Mouse (Mus musculus) limb, embryonic 14.5 days (tissue): ENCODE data around the gene Car11. TPM values are rescaled to one million over a fixed set of nuclear protein-coding genes. Genes with fewer than 3 reads are reported as not detected.
A peak's percentile ranks its signal among the peaks of the same experiment; 100 is the strongest.

Source experiments
- ATAC-seq: fragments of 200-750 bp; cut with Nextera tagmentation; 2 replicates; pipeline ENCODE4 v1.8.0; 2017; ENCODE audit warnings: low read depth, moderate number of reproducible peaks, moderate TSS enrichment; ENCODE audit not compliant: low FRiP score
- DNase-seq: peaks from one replicate; pipeline ENCODE4 v3.0.0-alpha.2; 2015; ENCODE audit warnings: low spot score
- H3K27ac ChIP-seq: fragments of 300-500 bp; sonication (generic); replicated peaks from 2 replicates; pipeline ENCODE4 v1.5.1; 2014; ENCODE audit warnings: low read depth, mild to moderate bottlenecking, low read length, moderate library complexity, mixed read lengths
- H3K27me3 ChIP-seq: fragments of 300-500 bp; sonication (generic); 2 replicates; pipeline ENCODE4 v1.6.1; 2014; ENCODE audit warnings: low read length, mixed read lengths; ENCODE audit not compliant: control insufficient read depth, insufficient read depth
- H3K36me3 ChIP-seq: fragments of 300-500 bp; sonication (generic); 2 replicates; pipeline ENCODE4 v1.6.1; 2014; ENCODE audit warnings: mild to moderate bottlenecking, low read length, moderate library complexity, mixed read lengths; ENCODE audit not compliant: control insufficient read depth, insufficient read depth
- H3K4me1 ChIP-seq: fragments of 300-500 bp; sonication (generic); 2 replicates; pipeline ENCODE4 v1.6.1; 2014; ENCODE audit warnings: antibody characterized with exemption, low read length, mixed read lengths; ENCODE audit not compliant: control insufficient read depth, insufficient read depth
- H3K4me2 ChIP-seq: fragments of 300-500 bp; sonication (generic); replicated peaks from 2 replicates; pipeline ENCODE4 v1.6.1; 2014; ENCODE audit warnings: low read depth, mild to moderate bottlenecking, low read length, moderate library complexity; ENCODE audit not compliant: severe bottlenecking
- H3K4me3 ChIP-seq: fragments of 300-500 bp; sonication (generic); replicated peaks from 2 replicates; pipeline ENCODE4 v1.5.1; 2014; ENCODE audit warnings: low read length
- H3K9ac ChIP-seq: fragments of 300-500 bp; sonication (generic); 2 replicates; pipeline ENCODE4 v1.6.1; 2014; ENCODE audit warnings: mild to moderate bottlenecking, low read depth, low read length, moderate library complexity; ENCODE audit not compliant: severe bottlenecking
- H3K9me3 ChIP-seq: fragments of 300-500 bp; sonication (generic); 2 replicates; pipeline ENCODE4 v1.6.1; 2016; ENCODE audit warnings: low read length; ENCODE audit not compliant: control insufficient read depth
- POLR2A ChIP-seq: fragments of 200-500 bp; IDR thresholded peaks from 2 replicates; pipeline ENCODE4 v1.8.0; 2012; ENCODE audit warnings: inconsistent platforms, mild to moderate bottlenecking, moderate library complexity, borderline replicate concordance; ENCODE audit not compliant: insufficient read depth, insufficient read length; ENCODE audit errors: extremely low read depth
- WGBS: fragments of 180-500 bp; shearing (Covaris S2); extraction: QIAGEN DNeasy Blood & Tissue Kit; methylation state at CpG from one replicate; pipeline ENCODE4 v1.1.7; 2014; 5-methylcytosine and 5-hydroxymethylcytosine counted together
- polyA plus RNA-seq, 2 experiments: library from polyadenylated mRNA; depleted of rRNA in 1 of 2; stranded (reverse) in 1 of 2; unstranded in 1 of 2; fragments of >200 nt; fragmentation: Nextera tagmentation in 1 of 2; extraction: Ambion mirVana in 1 of 2; gene quantifications; 2 replicates each; pipeline versions ENCODE4 v1.2.1 to v1.2.3; 2012 to 2014

Car11 gene
- polyA plus RNA-seq, 2 experiments = 9.5 to 34.1 TPM

DNA sequence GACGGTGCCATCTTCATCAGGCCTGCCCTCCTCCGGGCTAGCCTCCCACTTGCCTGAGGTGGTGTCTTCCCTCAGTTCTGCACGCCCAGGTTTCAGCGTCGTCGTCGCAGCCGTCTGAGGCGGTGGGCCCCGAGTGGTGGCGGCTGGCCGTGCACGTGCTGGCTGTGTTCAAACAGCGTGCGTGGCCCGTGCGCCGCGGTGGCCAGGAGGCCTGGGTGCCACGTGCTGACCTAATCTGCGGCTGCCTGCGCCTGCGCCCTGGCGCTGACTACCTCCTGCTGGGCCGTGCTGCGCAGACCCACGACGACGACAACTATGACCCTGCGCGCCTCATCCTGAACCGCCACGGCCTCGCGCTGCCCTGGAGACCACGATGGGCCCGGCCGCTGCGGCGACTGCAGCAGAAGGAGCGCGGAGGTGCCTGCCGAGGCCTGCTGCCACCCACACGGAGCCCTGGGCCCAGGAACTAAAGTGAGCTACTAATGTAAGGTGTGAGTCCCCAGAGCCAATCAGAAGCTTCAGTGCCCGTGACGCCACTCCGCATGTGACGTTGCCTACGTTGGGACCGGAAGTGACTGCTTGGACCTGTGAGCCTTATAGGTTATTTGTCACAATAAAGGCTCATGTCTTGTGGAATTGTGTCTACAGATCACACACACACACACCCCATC is 5.6 kb upstream of the Car11 start, which contains the start of gene Sec1:
Sec1 (minus strand) TSS at position 482 of the 671 bp plus-strand sequence.
- no peak for DNase-seq
- Histone ChIP-seq H3K9me3 (no peaks in the 10 kb centered on the region), H3K4me2 (no peak within 1 kb of the TSS), H3K27ac (peak within 1 kb of the TSS; percentile 52; the same call in 1 of the 2 replicates), H3K36me3 (no peaks in the 10 kb centered on the region), H3K27me3 (0 out of 2 replicates have a peak, but pooled peaks cover 2% of the 10 kb centered on the region), H3K4me3 (no peak within 1 kb of the TSS), H3K4me1 (no peaks in the 10 kb centered on the region), H3K9ac (no peak within 1 kb of the TSS)
- 93% methylated on average over 50 of the region's 50 CpGs for WGBS
- ATAC-seq = no peak
- no peak for TF ChIP-seq POLR2A

DNA sequence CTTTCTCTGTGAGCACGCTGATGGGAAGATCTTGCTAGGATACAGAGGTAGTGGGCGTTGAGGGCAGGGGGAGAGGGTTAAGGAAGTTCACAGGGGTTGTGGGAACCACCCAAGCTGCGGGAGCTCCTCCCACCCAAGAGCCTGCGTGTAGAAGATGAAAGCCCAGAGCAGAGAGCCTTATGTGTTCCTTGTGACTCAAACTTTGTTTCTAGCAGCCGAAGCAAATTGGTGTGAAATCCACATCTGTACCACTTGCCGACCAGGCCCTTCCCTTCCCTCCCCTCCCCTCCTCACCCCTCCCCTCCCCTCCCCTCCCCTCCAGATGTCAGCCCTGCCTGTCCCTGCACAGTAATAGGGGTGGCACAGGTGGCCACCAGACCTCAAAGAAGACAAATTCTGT is 4.5 kb upstream of the Car11 start:
- peak overlapping the region; percentile 52; the same call in 1 of the 2 replicates for H3K27ac ChIP-seq
- H3K27me3 ChIP-seq = peaks cover 12% of the 10 kb centered on the region; the same call in 1 of the 2 replicates
- H3K4me3 ChIP-seq = no peak overlapping the region
- no peaks in the 10 kb centered on the region for H3K9me3 ChIP-seq
- H3K9ac ChIP-seq = no peak overlapping the region
- no peaks in the 10 kb centered on the region for H3K36me3 ChIP-seq
- WGBS = 2% methylated on average over 6 of the region's 6 CpGs
- peak; percentile 51 for ATAC-seq
- no peak for DNase-seq
- peaks cover 4% of the 10 kb centered on the region; the same call in 1 of the 2 replicates for H3K4me1 ChIP-seq
- no peak overlapping the region for H3K4me2 ChIP-seq
- no peak for TF ChIP-seq POLR2A

DNA sequence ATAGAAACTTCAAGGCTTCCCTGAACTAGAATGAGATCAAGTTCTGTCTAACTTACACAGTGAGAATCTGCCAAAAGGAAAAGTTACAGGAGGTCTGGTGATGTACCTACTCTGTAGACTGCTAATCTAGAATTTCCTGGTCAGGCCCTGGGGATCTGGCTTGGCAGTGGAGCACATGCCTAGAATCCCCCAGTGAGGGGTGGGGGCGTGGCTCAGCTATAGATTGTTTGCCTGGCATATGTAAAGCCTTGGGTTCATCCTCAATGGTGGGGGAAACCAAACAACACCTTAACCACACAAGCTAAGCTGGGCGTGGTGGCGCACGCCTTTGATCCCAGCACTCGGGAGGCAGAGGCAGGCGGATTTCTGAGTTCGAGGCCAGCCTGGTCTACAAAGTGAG is 1.7 kb upstream of the Car11 start:
- no peak for TF ChIP-seq POLR2A
- no peaks in the 10 kb centered on the region for H3K9me3 ChIP-seq
- H3K36me3 ChIP-seq = no peaks in the 10 kb centered on the region
- no peak overlapping the region for H3K4me3 ChIP-seq
- ATAC-seq (no peak), DNase-seq (no peak)
- H3K27ac ChIP-seq = no peak overlapping the region
- H3K4me2 ChIP-seq = no peak overlapping the region
- H3K4me1 ChIP-seq = peaks cover 15% of the 10 kb centered on the region
- peaks cover 17% of the 10 kb centered on the region; the same call in 1 of the 2 replicates for H3K27me3 ChIP-seq
- H3K9ac ChIP-seq = no peak overlapping the region
- 85% methylated on average over 5 of the region's 7 CpGs for WGBS

DNA sequence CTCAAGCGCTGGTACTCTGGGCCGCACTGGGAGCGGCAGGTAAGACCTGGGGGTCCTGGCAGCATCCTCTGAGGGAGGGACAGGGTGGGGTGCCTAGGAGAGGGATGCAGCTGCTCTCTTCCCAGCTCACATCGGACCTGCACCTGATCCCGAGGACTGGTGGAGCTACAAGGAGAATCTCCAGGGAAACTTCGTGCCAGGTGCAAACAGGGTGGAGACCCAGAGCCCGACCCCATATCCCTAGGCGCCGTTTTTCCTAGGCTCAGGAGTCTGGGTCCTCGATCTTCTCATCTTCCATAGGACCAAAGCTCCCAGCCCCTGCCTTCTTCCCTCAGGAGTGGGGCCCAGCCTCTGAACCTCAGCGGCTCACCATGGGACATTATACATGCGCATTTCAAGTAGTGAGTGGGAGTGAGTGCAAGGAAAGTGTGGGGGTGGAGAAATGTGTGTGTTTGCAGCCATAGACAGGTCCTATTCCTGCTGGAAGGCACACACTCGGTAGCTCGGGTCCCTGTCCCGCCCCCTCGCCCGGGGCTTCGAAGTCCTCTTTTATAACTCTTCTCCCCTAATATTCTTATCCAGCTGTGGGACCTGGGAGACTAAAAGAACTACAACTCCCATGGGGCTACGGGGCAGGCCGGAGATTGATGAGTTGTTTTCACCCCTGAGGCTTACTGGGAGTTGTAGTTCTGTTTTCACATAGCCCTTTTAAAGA is 815 bp downstream of the Car11 start:
- Histone ChIP-seq H3K4me2 (peak overlapping the region; percentile 93), H3K4me3 (peak overlapping the region; percentile 46), H3K4me1 (peaks cover 24% of the 10 kb centered on the region), H3K9ac (peak overlapping the region; percentile 59), H3K36me3 (no peaks in the 10 kb centered on the region), H3K9me3 (no peaks in the 10 kb centered on the region), H3K27ac (no peak overlapping the region), H3K27me3 (peaks cover 17% of the 10 kb centered on the region; the same call in 1 of the 2 replicates)
- WGBS = under 1% methylated on average over 16 of the region's 20 CpGs
- DNase-seq = peak; percentile 95
- 0 out of 2 replicates have a peak, but pooled peaks have one; percentile 12 for ATAC-seq
- TF ChIP-seq POLR2A = no peak

DNA sequence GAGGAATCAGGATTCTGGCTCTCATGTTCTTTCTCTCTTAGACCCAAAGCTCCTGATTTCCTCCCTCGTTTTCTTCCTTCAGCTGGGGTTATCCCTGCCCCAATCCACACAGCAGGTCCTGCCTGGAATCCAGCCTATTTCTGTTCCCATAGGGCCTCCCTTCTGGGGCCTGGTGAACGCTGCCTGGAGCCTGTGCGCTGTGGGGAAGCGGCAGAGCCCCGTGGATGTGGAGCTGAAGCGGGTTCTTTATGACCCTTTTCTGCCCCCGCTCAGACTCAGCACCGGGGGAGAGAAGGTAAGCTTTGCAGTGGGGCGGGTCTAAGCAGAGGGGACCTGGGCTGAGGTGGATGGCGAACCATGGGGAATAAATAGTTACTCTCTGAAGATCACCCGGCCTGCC is 1.4 kb downstream of the Car11 start:
- Histone ChIP-seq H3K36me3 (no peaks in the 10 kb centered on the region), H3K27ac (peak overlapping the region; percentile 67), H3K4me2 (peak overlapping the region; percentile 93), H3K4me3 (peak overlapping the region; percentile 46), H3K4me1 (peaks cover 27% of the 10 kb centered on the region), H3K27me3 (peaks cover 17% of the 10 kb centered on the region; the same call in 1 of the 2 replicates), H3K9me3 (no peaks in the 10 kb centered on the region), H3K9ac (peak overlapping the region; percentile 45)
- TF ChIP-seq POLR2A = no peak
- 34% methylated on average over 11 of the region's 11 CpGs for WGBS
- DNase-seq = no peak
- ATAC-seq = no peak
